Mouse (Mus musculus): ENCODE measurements around the gene Sertm1.

Gene Sertm1

GRCm38 (mm10) chr3:54915643-54916071, at the start of gene Sertm1:
Sertm1 (minus strand) TSS chr3:54915887.
- in situ Hi-C loops (cut with MboI; ENCODE audit: unreplicated experiment in 2 of 2) = no loop called here

DNA sequence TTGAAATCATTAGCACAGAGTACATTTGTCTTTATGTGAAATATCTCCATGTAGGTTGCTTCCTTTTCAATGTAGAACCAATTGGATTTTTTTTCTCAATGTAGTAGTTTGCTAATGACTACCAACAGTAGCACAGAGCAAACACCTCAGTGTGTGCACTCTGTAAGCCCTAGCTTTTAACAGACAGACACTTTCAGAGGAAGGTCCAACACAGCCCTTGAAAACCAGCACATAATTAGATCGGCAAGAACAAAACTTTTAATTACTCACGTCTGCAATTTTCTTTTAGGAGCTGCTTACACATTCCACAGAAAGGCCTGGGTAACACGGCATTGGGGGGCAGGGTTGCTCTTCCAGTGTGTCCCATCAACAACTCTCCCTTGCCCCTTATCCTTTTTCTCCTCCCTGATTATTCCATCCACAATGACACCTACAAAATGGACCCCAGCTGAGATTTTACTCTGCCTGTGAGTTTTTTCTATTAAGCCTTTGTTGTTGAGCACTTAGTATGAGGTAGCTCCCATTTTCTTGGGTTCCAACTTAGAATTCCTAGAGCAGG, 49.3 kb upstream of the Sertm1 start:
- in situ Hi-C loops (cut with MboI; ENCODE audit: unreplicated experiment in 2 of 2) = no loop called here

GRCm38 (mm10) chr3:54943067-54943810, 27.6 kb upstream of the Sertm1 start:
- in situ Hi-C loops (cut with MboI; ENCODE audit: unreplicated experiment in 2 of 2) = no loop called here

GRCm38 (mm10) chr3:54934535-54934934, 18.8 kb upstream of the Sertm1 start:
- in situ Hi-C loops (cut with MboI; ENCODE audit: unreplicated experiment in 2 of 2) = no loop called here

GRCm38 (mm10) chr3:54932599-54932998, 16.9 kb upstream of the Sertm1 start:
- in situ Hi-C loops (cut with MboI; ENCODE audit: unreplicated experiment in 2 of 2) = no loop called here

DNA sequence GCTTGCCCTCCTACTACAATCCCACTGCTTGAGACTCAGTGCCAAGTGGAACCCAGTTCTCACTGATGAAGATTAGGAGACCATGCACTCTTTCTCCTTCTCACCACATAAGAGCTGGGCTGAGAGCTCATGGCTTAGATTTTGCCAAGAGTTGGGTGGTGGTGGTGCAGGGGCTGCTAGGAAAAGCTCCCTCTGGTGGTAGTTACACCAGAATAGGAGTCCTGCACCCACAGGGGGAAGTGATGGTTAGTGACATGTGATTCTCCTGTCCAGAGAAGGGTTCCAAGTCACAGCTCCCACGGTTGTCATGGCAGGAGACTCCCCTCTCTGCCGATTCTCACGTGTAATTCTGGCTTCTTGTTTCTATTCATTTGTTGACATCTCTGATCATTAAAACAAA, 4.7 kb upstream of the Sertm1 start:
- in situ Hi-C loops (cut with MboI; ENCODE audit: unreplicated experiment in 2 of 2) = no loop called here

- in situ Hi-C loops (cut with MboI; ENCODE audit: unreplicated experiment in 2 of 2) = no loop called here
Measured at GRCm38 (mm10) chr3:54914845-54915642, 643 bp downstream of the Sertm1 start.

GRCm38 (mm10) chr3:54908878-54909277, 6.8 kb downstream of the Sertm1 start:
- in situ Hi-C loops (cut with MboI; ENCODE audit: unreplicated experiment in 2 of 2) = no loop called here

DNA sequence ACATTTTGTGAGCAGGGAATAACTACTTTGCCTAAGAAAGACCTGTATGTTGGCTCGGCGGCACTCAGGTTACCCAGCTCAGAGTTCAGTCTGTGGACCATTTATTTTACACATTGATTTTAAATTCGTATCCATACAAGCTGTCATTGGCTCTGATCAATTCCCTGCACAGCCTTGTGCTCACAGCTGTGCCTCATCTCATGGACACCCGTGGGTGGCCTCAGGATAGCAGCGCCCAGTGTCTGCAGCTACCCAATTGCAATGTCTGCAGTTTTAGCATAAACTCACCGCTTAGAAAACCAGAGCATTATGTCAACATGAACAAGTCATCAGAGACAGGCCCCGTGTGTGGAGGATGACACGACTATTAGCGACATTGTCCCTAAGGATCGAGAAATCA, 17.7 kb downstream of the Sertm1 start:
- in situ Hi-C loops (cut with MboI; ENCODE audit: unreplicated experiment in 2 of 2) = no loop called here

DNA sequence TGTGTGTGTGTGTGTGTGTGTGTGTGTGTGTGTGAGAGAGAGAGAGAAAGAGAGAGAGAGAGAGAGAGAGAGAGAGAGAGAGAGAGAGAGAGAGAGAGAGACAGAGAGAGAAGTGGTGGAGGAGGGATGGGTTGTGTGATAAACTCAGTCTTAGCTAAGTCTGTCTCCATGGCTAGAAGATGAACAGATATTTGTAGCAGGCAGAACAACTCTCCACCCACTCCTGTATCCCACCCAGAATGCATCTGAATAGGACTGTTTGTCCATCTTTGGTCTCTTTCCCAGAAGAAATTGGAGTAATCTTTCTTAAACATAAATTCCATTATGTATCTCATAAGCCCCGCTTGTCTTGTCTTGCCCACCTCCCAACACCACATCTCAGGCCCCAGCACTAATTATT, 20.8 kb downstream of the Sertm1 start:
- in situ Hi-C loops (cut with MboI; ENCODE audit: unreplicated experiment in 2 of 2) = no loop called here

GRCm38 (mm10) chr3:54892218-54892617, 23.5 kb downstream of the Sertm1 start:
- in situ Hi-C loops (cut with MboI; ENCODE audit: unreplicated experiment in 2 of 2) = no loop called here

GRCm38 (mm10) chr3:54886501-54886900, 29.2 kb downstream of the Sertm1 start:
- in situ Hi-C loops (cut with MboI; ENCODE audit: unreplicated experiment in 2 of 2) = no loop called here

Data from v-Abl transformed pro-B cells (cell line).